Mouse (Mus musculus) MEL (cell line): Measurements from ENCODE around the gene Kcnk10. TPM values are rescaled to one million over a fixed set of nuclear protein-coding genes. Genes with fewer than 3 reads are reported as not detected.

ENCODE experiments used
- DNase-seq: peaks from one replicate; pipeline ENCODE4 v3.0.0; 2011; ENCODE audit warnings: low read depth, low spot score
- H3K27ac ChIP-seq: 2 replicates; pipeline ENCODE4 v1.5.1; 2012; ENCODE audit warnings: low read depth, mild to moderate bottlenecking, control low read depth, low read length, moderate library complexity; ENCODE audit not compliant: control insufficient read depth
- H3K27me3 ChIP-seq, 2 experiments: fragments of 150-350 bp in 1 of 2; sonication (generic) in 1 of 2; 2 replicates each; pipeline ENCODE4 v1.6.1; 2012; ENCODE audit warnings: low read length in 2 of 2, mild to moderate bottlenecking in 2 of 2, improper control_type of control experiment in 1 of 2, moderate library complexity in 1 of 2; ENCODE audit not compliant: insufficient read depth in 2 of 2, control insufficient read depth in 1 of 2
- H3K36me3 ChIP-seq, 2 experiments: 2 replicates each; pipeline ENCODE4 v1.6.1; 2012 to 2014; ENCODE audit warnings: low read length in 2 of 2, improper control_type of control experiment in 1 of 2, inconsistent platforms in 1 of 2, mild to moderate bottlenecking in 1 of 2; ENCODE audit not compliant: insufficient read depth in 2 of 2, control insufficient read depth in 1 of 2
- H3K4me1 ChIP-seq, 2 experiments: fragments of 150-350 bp in 1 of 2; sonication (generic) in 1 of 2; 2 replicates each; pipeline ENCODE4 v1.6.1; 2012; ENCODE audit warnings: low read length in 2 of 2, improper control_type of control experiment in 1 of 2, mild to moderate bottlenecking in 1 of 2; ENCODE audit not compliant: insufficient read depth in 2 of 2, control insufficient read depth in 1 of 2
- H3K4me3 ChIP-seq, 2 experiments: fragments of 150-350 bp in 1 of 2; sonication (generic) in 1 of 2; 2 replicates each; pipeline ENCODE4 v1.5.1; 2012; ENCODE audit warnings: low read depth in 2 of 2, low read length in 2 of 2, mild to moderate bottlenecking in 2 of 2, moderate library complexity in 2 of 2, control low read depth in 1 of 2, improper control_type of control experiment in 1 of 2; ENCODE audit not compliant: control insufficient read depth in 1 of 2, insufficient read depth in 1 of 2
- H3K79me2 ChIP-seq: 2 replicates; pipeline ENCODE4 v1.6.1; 2012; ENCODE audit warnings: mild to moderate bottlenecking, low read length, moderate library complexity; ENCODE audit not compliant: control insufficient read depth, poor library complexity, insufficient read depth
- H3K9ac ChIP-seq: 2 replicates; pipeline ENCODE4 v1.6.1; 2012; ENCODE audit warnings: low read depth, mild to moderate bottlenecking, control low read depth, low read length, moderate library complexity; ENCODE audit not compliant: control insufficient read depth, poor library complexity, severe bottlenecking
- H3K9me3 ChIP-seq: fragments of 150-350 bp; sonication (generic); replicated peaks from 2 replicates; pipeline ENCODE4 v1.6.1; 2012; ENCODE audit warnings: mild to moderate bottlenecking, low read length, improper control_type of control experiment, moderate library complexity; ENCODE audit not compliant: insufficient read depth
- EP300 ChIP-seq, 2 experiments: IDR thresholded peaks; 2 replicates each; pipeline ENCODE4 v1.6.1; 2011; ENCODE audit warnings: improper control_type of control experiment in 2 of 2, low read length in 2 of 2, low read depth in 1 of 2, mild to moderate bottlenecking in 1 of 2
- ETS1 ChIP-seq: IDR thresholded peaks from 2 replicates; pipeline ENCODE4 v1.6.1; 2012; ENCODE audit warnings: low read depth, mild to moderate bottlenecking, inconsistent platforms, low read length, improper control_type of control experiment, moderate library complexity
- MAFK ChIP-seq: IDR thresholded peaks from 2 replicates; pipeline ENCODE4 v1.6.1; 2011; ENCODE audit warnings: low read depth, mild to moderate bottlenecking, low read length, improper control_type of control experiment, borderline replicate concordance
- MAX ChIP-seq: IDR thresholded peaks from 2 replicates; pipeline ENCODE4 v1.6.1; 2011; ENCODE audit warnings: low read length, improper control_type of control experiment
- MYC ChIP-seq: IDR thresholded peaks from 2 replicates; pipeline ENCODE4 v1.6.1; 2011; ENCODE audit warnings: low read depth, mild to moderate bottlenecking, low read length, improper control_type of control experiment, moderate library complexity
- RAD21 ChIP-seq: IDR thresholded peaks from 2 replicates; pipeline ENCODE4 v1.6.1; 2011; ENCODE audit warnings: mild to moderate bottlenecking, low read depth, low read length, improper control_type of control experiment
- RCOR1 ChIP-seq: IDR thresholded peaks from 2 replicates; pipeline ENCODE4 v1.6.1; 2012; ENCODE audit warnings: low read depth, mild to moderate bottlenecking, inconsistent platforms, low read length, improper control_type of control experiment
- SMC3 ChIP-seq: IDR thresholded peaks from 2 replicates; pipeline ENCODE4 v1.6.1; 2011; ENCODE audit warnings: low read depth, low read length, improper control_type of control experiment
- TAL1 ChIP-seq: IDR thresholded peaks from 2 replicates; pipeline ENCODE4 v1.6.1; 2012; ENCODE audit warnings: mild to moderate bottlenecking, inconsistent platforms, low read length, moderate library complexity, mixed read lengths
- TBP ChIP-seq: IDR thresholded peaks from 2 replicates; pipeline ENCODE4 v1.8.0; 2011; ENCODE audit warnings: low read depth, low read length, improper control_type of control experiment
- TCF12 ChIP-seq: IDR thresholded peaks from 2 replicates; pipeline ENCODE4 v1.6.1; 2014; ENCODE audit warnings: low read depth, mild to moderate bottlenecking, inconsistent platforms, low read length, improper control_type of control experiment, moderate library complexity
- USF1 ChIP-seq: IDR thresholded peaks from 2 replicates; pipeline ENCODE4 v1.6.1; 2014; ENCODE audit warnings: low read depth, mild to moderate bottlenecking, inconsistent platforms, low read length, improper control_type of control experiment, moderate library complexity
- USF2 ChIP-seq, 2 experiments: IDR thresholded peaks; 2 replicates each; pipeline ENCODE4 v1.6.1; 2011 to 2012; ENCODE audit warnings: improper control_type of control experiment in 2 of 2, low read length in 2 of 2, borderline replicate concordance in 1 of 2, inconsistent platforms in 1 of 2, low read depth in 1 of 2, mild to moderate bottlenecking in 1 of 2; ENCODE audit not compliant: insufficient read depth in 1 of 2
- polyA plus RNA-seq, 2 experiments: library from polyadenylated mRNA; stranded (reverse) in 1 of 2; unstranded in 1 of 2; fragments of >175 nt in 1 of 2; fragments of >200 nt in 1 of 2; gene quantifications; 2 replicates each; pipeline versions ENCODE4 v1.2.1 to v1.2.4; 2012; ENCODE audit warnings: low replicate concordance in 2 of 2, low read depth in 1 of 2; ENCODE audit not compliant: insufficient read length in 2 of 2, insufficient read depth in 1 of 2, missing spikeins in 1 of 2
- total RNA-seq: library from RNA; depleted of rRNA; stranded (reverse); fragments of 300-350 nt; gene quantifications from 2 replicates; pipeline ENCODE4 v1.2.3, GENCODE M21; 2012

The Kcnk10 gene
- total and polyA plus RNA-seq, 3 experiments = not detected

GRCm38 (mm10) chr12:98458944-98459343 is 119.2 kb downstream of the Kcnk10 start:
- Histone ChIP-seq H3K4me3 (no peak overlapping the region), H3K27me3 (no peaks in the 10 kb centered on the region), H3K27ac (no peak overlapping the region), H3K36me3 (no peaks in the 10 kb centered on the region), H3K4me1 (no peaks in the 10 kb centered on the region), H3K9me3 (no peaks in the 10 kb centered on the region), H3K9ac (no peak overlapping the region), H3K79me2 (no peaks in the 10 kb centered on the region)
- no peak for DNase-seq
- TF ChIP-seq MAX (no peak), USF2 (IDR thresholded peaks at IDR 0.05; ENCODE audit: borderline replicate concordance in 1 of 2, insufficient read depth in 1 of 2, low read depth in 1 of 2, low read length in 2 of 2) (no peak), RAD21 (no peak), ETS1 (no peak), SMC3 (no peak), TCF12 (no peak), TBP (no peak), MAFK (no peak), MYC (no peak), EP300 (IDR thresholded peaks at IDR 0.05; ENCODE audit: low read depth in 1 of 2, low read length in 2 of 2) (no peak)

GRCm38 (mm10) chr12:98458516-98458915 is 119.6 kb downstream of the Kcnk10 start:
- no peak for TF ChIP-seq USF2 (IDR thresholded peaks at IDR 0.05; ENCODE audit: borderline replicate concordance in 1 of 2, insufficient read depth in 1 of 2, low read depth in 1 of 2, low read length in 2 of 2)
- TF ChIP-seq RCOR1 = no peak
- Histone ChIP-seq H3K79me2 (no peaks in the 10 kb centered on the region), H3K9ac (no peak overlapping the region), H3K9me3 (no peaks in the 10 kb centered on the region), H3K27me3 (no peaks in the 10 kb centered on the region), H3K36me3 (no peaks in the 10 kb centered on the region), H3K27ac (no peak overlapping the region), H3K4me1 (no peaks in the 10 kb centered on the region), H3K4me3 (no peak overlapping the region)
- DNase-seq = no peak

- no peak for DNase-seq
- Histone ChIP-seq H3K9me3 (no peaks in the 10 kb centered on the region), H3K79me2 (no peaks in the 10 kb centered on the region), H3K36me3 (no peaks in the 10 kb centered on the region), H3K4me1 (no peaks in the 10 kb centered on the region), H3K9ac (no peak overlapping the region), H3K27ac (no peak overlapping the region), H3K27me3 (no peaks in the 10 kb centered on the region), H3K4me3 (no peak overlapping the region)
- TF ChIP-seq MYC (no peak), TCF12 (no peak), ETS1 (no peak), USF1 (no peak), TAL1 (no peak)
Observed at GRCm38 (mm10) chr12:98453161-98453560, 124.9 kb downstream of the Kcnk10 start.
